30 mouse cellular contexts compared by ENCODE assay signal in genomic region chr10:85437217-85437616, GRCm38 (mm10). TPM values are rescaled to one million over a fixed set of nuclear protein-coding genes. Genes with fewer than 3 reads are reported as not detected.
DNase-seq lines count a peak whose midpoint lies in the region; ATAC-seq and TF ChIP-seq lines count a peak whose summit lies in the region.
"Had no signal": no experiment of that assay in that cellular context is flagged by ENCODE, and none has a peak within 500 bp of the region (broad histone marks: within the 10 kb centered on the region; RNA-seq: fewer than 3 reads in every experiment).

No protein-coding gene starts in this region.

- 93% methylated on average over 3 of the region's 3 CpGs for WGBS in kidney, adult 2 months
- WGBS in forebrain, embryonic 10.5 days = 89% methylated on average over 3 of the region's 3 CpGs
- 82% methylated on average over 3 of the region's 3 CpGs for WGBS in forebrain, embryonic 16.5 days

- ATAC-seq in forebrain, embryonic 16.5 days = no peak
- ATAC-seq: activated CD4-positive, CD25-positive, alpha-beta regulatory T cell, adult 4 months; intestine, postnatal 0 days; midbrain, embryonic 16.5 days had no signal

- TF ChIP-seq CTCF in kidney, adult 2 months (conservative IDR thresholded peaks at IDR 0.05; ENCODE audit: insufficient read depth, insufficient read length, low read depth, low read length) = 0 out of 2 replicates have a peak, but pooled peaks have one; percentile 11
- TF ChIP-seq CTCF in E14TG2a.4 (conservative IDR thresholded peaks at IDR 0.05; ENCODE audit: low read length) = 0 out of 2 replicates have a peak, but pooled peaks have one; percentile 7

- no peak for DNase-seq in kidney, adult 2 months
- DNase-seq in kidney, adult 18-20 months = no peak
- DNase-seq in R1 (ENCODE audit: low read depth, low spot score) = peak; percentile 29
- peak; percentile 13 to 24 for DNase-seq in thymus, postnatal 36 days
- DNase-seq in forebrain, embryonic 10.5 days (ENCODE audit: extremely low spot score, low spot score) = no peak
- DNase-seq: adrenal gland, adult 2 months; adrenal gland, postnatal 36 days; cerebellum, adult 2 months; cerebellum, postnatal 14 days; gastrocnemius, postnatal 25 days; heart, adult 11 months; heart, postnatal 4 days; liver; lung, adult 2 months; lung, postnatal 10 days; right cerebral cortex, adult 18-20 months; spleen, adult 18-20 months had no signal

- H3K27ac ChIP-seq in kidney, adult 2 months (ENCODE audit: insufficient read depth, low read depth, low read length) = no peak overlapping the region
- H3K27ac ChIP-seq in forebrain, embryonic 10.5 days = no peak overlapping the region
- no peak overlapping the region for H3K27ac ChIP-seq in forebrain, embryonic 16.5 days (ENCODE audit: low read length)
- H3K27ac ChIP-seq: forebrain, embryonic 12.5 days; hindbrain, embryonic 13.5 days; kidney, embryonic 15.5 days; liver, embryonic 14.5 days; neural tube, embryonic 12.5 days had no signal

- no peak overlapping the region for H3K9ac ChIP-seq in forebrain, embryonic 16.5 days (replicated peaks; ENCODE audit: low read depth, low read length)
- H3K9ac ChIP-seq: forebrain, embryonic 12.5 days; hindbrain, embryonic 13.5 days; kidney, embryonic 15.5 days; liver, embryonic 14.5 days; neural tube, embryonic 12.5 days had no signal

- no peaks in the 10 kb centered on the region for H3K4me1 ChIP-seq in kidney, adult 2 months (ENCODE audit: control insufficient read depth, insufficient read depth, low read length)
- no peaks in the 10 kb centered on the region for H3K4me1 ChIP-seq in E14TG2a.4 (replicated peaks; ENCODE audit: low read depth, low read length)
- H3K4me1 ChIP-seq in forebrain, embryonic 10.5 days = no peaks in the 10 kb centered on the region
- H3K4me1 ChIP-seq in forebrain, embryonic 16.5 days (replicated peaks; ENCODE audit: control insufficient read depth, insufficient read depth, low read length) = no peaks in the 10 kb centered on the region
- H3K4me1 ChIP-seq: forebrain, embryonic 12.5 days; hindbrain, embryonic 13.5 days; kidney, embryonic 15.5 days; neural tube, embryonic 12.5 days had no signal

- peaks cover 4% of the 10 kb centered on the region; the same call in 1 of the 2 replicates for H3K9me3 ChIP-seq in E14TG2a.4 (ENCODE audit: low read length)
- H3K9me3 ChIP-seq in forebrain, embryonic 10.5 days = peaks cover 4% of the 10 kb centered on the region; the same call in 1 of the 2 replicates
- no peaks in the 10 kb centered on the region; the same call in 1 of the 2 replicates for H3K9me3 ChIP-seq in forebrain, embryonic 16.5 days (ENCODE audit: control insufficient read depth, low read length)
- H3K9me3 ChIP-seq: hindbrain, embryonic 13.5 days; kidney, embryonic 15.5 days; neural tube, embryonic 12.5 days had no signal

- no peak for TF ChIP-seq POLR2A in kidney, adult 2 months (IDR thresholded peaks at IDR 0.05; ENCODE audit: low read depth, low read length)

- no peak overlapping the region for H3K4me3 ChIP-seq in kidney, adult 2 months (ENCODE audit: insufficient read depth, low read depth, low read length)
- H3K4me3 ChIP-seq in E14TG2a.4 (replicated peaks; ENCODE audit: low read length) = no peak overlapping the region
- H3K4me3 ChIP-seq in forebrain, embryonic 10.5 days = no peak overlapping the region
- H3K4me3 ChIP-seq in forebrain, embryonic 16.5 days (replicated peaks; ENCODE audit: low read length) = no peak overlapping the region
- H3K4me3 ChIP-seq: erythroblast, embryonic 14.5 days; forebrain, embryonic 12.5 days; hindbrain, embryonic 13.5 days; kidney, embryonic 15.5 days; myocyte; neural tube, embryonic 12.5 days had no signal

- H3K36me3 ChIP-seq in kidney, adult 2 months (ENCODE audit: control insufficient read depth, insufficient read depth, low read length) = no peaks in the 10 kb centered on the region
- H3K36me3 ChIP-seq in E14TG2a.4 (ENCODE audit: insufficient read depth, low read length) = no peaks in the 10 kb centered on the region
- H3K36me3 ChIP-seq in forebrain, embryonic 10.5 days (replicated peaks) = no peaks in the 10 kb centered on the region
- no peaks in the 10 kb centered on the region for H3K36me3 ChIP-seq in forebrain, embryonic 16.5 days (ENCODE audit: control insufficient read depth, insufficient read depth)
- H3K36me3 ChIP-seq: forebrain, embryonic 12.5 days; hindbrain, embryonic 13.5 days; kidney, embryonic 15.5 days; neural tube, embryonic 12.5 days had no signal

- H3K4me2 ChIP-seq in forebrain, embryonic 16.5 days (ENCODE audit: low read length) = no peak overlapping the region
- H3K4me2 ChIP-seq: forebrain, embryonic 12.5 days; heart, embryonic 11.5 days; hindbrain, embryonic 13.5 days; kidney, embryonic 15.5 days; neural tube, embryonic 12.5 days had no signal

- no peaks in the 10 kb centered on the region for H3K27me3 ChIP-seq in kidney, adult 2 months (replicated peaks; ENCODE audit: control insufficient read depth, insufficient read depth, low read length)
- H3K27me3 ChIP-seq in E14TG2a.4 (ENCODE audit: insufficient read depth, low read length) = peaks cover 9% of the 10 kb centered on the region
- no peaks in the 10 kb centered on the region for H3K27me3 ChIP-seq in forebrain, embryonic 10.5 days (ENCODE audit: poor library complexity, severe bottlenecking)
- H3K27me3 ChIP-seq in forebrain, embryonic 16.5 days (replicated peaks; ENCODE audit: control insufficient read depth, insufficient read depth, low read length) = no peaks in the 10 kb centered on the region
- H3K27me3 ChIP-seq: forebrain, embryonic 12.5 days; hindbrain, embryonic 13.5 days; kidney, embryonic 15.5 days; neural tube, embryonic 12.5 days had no signal

RNA-seq across cellular contexts. Expression of gene Btbd11, which starts 50.6 kb away (rescaled TPM):
- polyA plus RNA-seq in kidney, adult 2 months (2012; rRNA removed) = 3.9 and 4.1 TPM in 2 replicates
- 4.1 and 4.3 TPM in 2 replicates for polyA plus RNA-seq in forebrain, embryonic 10.5 days (2016; fragmentation: Nextera tagmentation; extraction: Ambion mirVana)
- polyA plus RNA-seq in forebrain, embryonic 16.5 days (2015; fragmentation: Nextera tagmentation; extraction: Ambion mirVana) = 11.1 TPM in 2 replicates
- polyA plus RNA-seq: erythroblast, embryonic 14.5 days had no signal

Comparison
In these comparisons a context has a peak if more than half of its experiments do, and no peak if none do; other contexts are left out.
1. DNase-seq: peak in R1 (single experiment) and thymus, postnatal 36 days (2 of 2); none in kidney, adult 2 months (single experiment), kidney, adult 18-20 months (single experiment) and forebrain, embryonic 10.5 days (single experiment).